Mouse (Mus musculus): ENCODE results near the gene Slc18a2. TPM values are rescaled to one million over a fixed set of nuclear protein-coding genes. Genes with fewer than 3 reads are reported as not detected.
A peak's percentile ranks its signal among the peaks of the same experiment; 100 is the strongest.

Slc18a2 gene
- 21.9 and 29.1 TPM in 2 replicates for total RNA-seq (2017)

GRCm38 (mm10) chr19:59260718-59261442 lies at the start of gene Slc18a2:
TSS of gene Slc18a2 (plus strand) at chr19:59260896.
- peak; percentile 81 for ATAC-seq (replicated peaks; ENCODE audit: low read depth, poor library complexity, severe bottlenecking)

- ATAC-seq (replicated peaks; ENCODE audit: low read depth, poor library complexity, severe bottlenecking) = no peak
Measured at GRCm38 (mm10) chr19:59216891-59217290, 43.8 kb upstream of the Slc18a2 start.

- ATAC-seq (replicated peaks; ENCODE audit: low read depth, poor library complexity, severe bottlenecking) = no peak
Measured at GRCm38 (mm10) chr19:59218991-59219390, 41.7 kb upstream of the Slc18a2 start, which contains the start of gene Kcnk18. TSS of gene Kcnk18 (plus strand) at chr19:59219214.

GRCm38 (mm10) chr19:59221131-59221530 lies 39.6 kb upstream of the Slc18a2 start:
- ATAC-seq (replicated peaks; ENCODE audit: low read depth, poor library complexity, severe bottlenecking) = no peak

GRCm38 (mm10) chr19:59228376-59228775 lies 32.3 kb upstream of the Slc18a2 start:
- ATAC-seq (replicated peaks; ENCODE audit: low read depth, poor library complexity, severe bottlenecking) = no peak

- no peak for ATAC-seq (replicated peaks; ENCODE audit: low read depth, poor library complexity, severe bottlenecking)
Measured at GRCm38 (mm10) chr19:59232786-59233185, 27.9 kb upstream of the Slc18a2 start.

- no peak for ATAC-seq (replicated peaks; ENCODE audit: low read depth, poor library complexity, severe bottlenecking)
Measured at GRCm38 (mm10) chr19:59235001-59235400, 25.7 kb upstream of the Slc18a2 start.

GRCm38 (mm10) chr19:59236046-59236445 lies 24.6 kb upstream of the Slc18a2 start:
- ATAC-seq (replicated peaks; ENCODE audit: low read depth, poor library complexity, severe bottlenecking) = no peak

GRCm38 (mm10) chr19:59238630-59239029 lies 22.1 kb upstream of the Slc18a2 start:
- no peak for ATAC-seq (replicated peaks; ENCODE audit: low read depth, poor library complexity, severe bottlenecking)

GRCm38 (mm10) chr19:59239124-59239817 lies 21.4 kb upstream of the Slc18a2 start:
- ATAC-seq (replicated peaks; ENCODE audit: low read depth, poor library complexity, severe bottlenecking) = peak; percentile 90

- no peak for ATAC-seq (replicated peaks; ENCODE audit: low read depth, poor library complexity, severe bottlenecking)
Measured at GRCm38 (mm10) chr19:59241987-59242386, 18.7 kb upstream of the Slc18a2 start.

- ATAC-seq (replicated peaks; ENCODE audit: low read depth, poor library complexity, severe bottlenecking) = peak; percentile 72
Measured at GRCm38 (mm10) chr19:59243057-59243456, 17.6 kb upstream of the Slc18a2 start.

- peak; percentile 9; the same call in 1 of the 2 replicates for ATAC-seq (replicated peaks; ENCODE audit: low read depth, poor library complexity, severe bottlenecking)
Measured at GRCm38 (mm10) chr19:59248144-59248543, 12.6 kb upstream of the Slc18a2 start.

- peak; percentile 64 for ATAC-seq (replicated peaks; ENCODE audit: low read depth, poor library complexity, severe bottlenecking)
Measured at GRCm38 (mm10) chr19:59248553-59249286, 12.0 kb upstream of the Slc18a2 start.

- peak; percentile 60 for ATAC-seq (replicated peaks; ENCODE audit: low read depth, poor library complexity, severe bottlenecking)
Measured at GRCm38 (mm10) chr19:59252651-59253050, 8.0 kb upstream of the Slc18a2 start.

GRCm38 (mm10) chr19:59259633-59260032 lies 1.1 kb upstream of the Slc18a2 start:
- no peak for ATAC-seq (replicated peaks; ENCODE audit: low read depth, poor library complexity, severe bottlenecking)

- ATAC-seq (replicated peaks; ENCODE audit: low read depth, poor library complexity, severe bottlenecking) = peak; percentile 56
Measured at GRCm38 (mm10) chr19:59261604-59262003, 908 bp downstream of the Slc18a2 start.

- ATAC-seq (replicated peaks; ENCODE audit: low read depth, poor library complexity, severe bottlenecking) = no peak
Measured at GRCm38 (mm10) chr19:59263171-59263570, 2.5 kb downstream of the Slc18a2 start.

GRCm38 (mm10) chr19:59264838-59265532 lies 4.3 kb downstream of the Slc18a2 start:
- ATAC-seq (replicated peaks; ENCODE audit: low read depth, poor library complexity, severe bottlenecking) = no peak

GRCm38 (mm10) chr19:59265907-59266306 lies 5.2 kb downstream of the Slc18a2 start:
- no peak for ATAC-seq (replicated peaks; ENCODE audit: low read depth, poor library complexity, severe bottlenecking)
